Mouse (Mus musculus): ENCODE measurements around the gene Serinc5. TPM values are rescaled to one million over a fixed set of nuclear protein-coding genes. Genes with fewer than 3 reads are reported as not detected.

Gene Serinc5
- polyA plus RNA-seq, 1 experiment from 2014 or later = 13.8 TPM

DNA sequence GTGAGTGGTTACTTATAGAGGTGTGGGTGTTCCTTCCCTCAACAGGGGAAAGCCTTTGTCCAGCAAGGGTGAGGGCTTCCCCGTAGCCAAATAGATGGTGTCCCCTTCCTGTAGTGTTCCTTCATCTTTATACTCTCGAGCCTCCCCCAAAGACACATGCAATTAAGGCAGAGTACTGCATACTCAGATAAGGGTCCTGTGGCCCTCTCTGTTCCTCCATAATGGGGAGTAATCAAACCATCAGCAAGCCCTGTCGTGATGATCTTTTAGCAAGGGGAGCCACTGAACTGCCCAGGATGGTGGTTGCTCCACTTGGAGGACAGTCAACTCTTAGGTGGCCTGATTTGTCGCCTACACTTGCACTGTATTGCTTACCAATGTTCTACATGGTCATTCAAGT is 101.7 kb downstream of the Serinc5 start:
- ChIA-PET POLR2A (no interaction called here), CTCF (no interaction called here)
- ATAC-seq = no peak
- no peak for DNase-seq (ENCODE audit: low read depth, low spot score)
- in situ Hi-C loops (cut with MboI; ENCODE audit: low pct_unique_long_range_greater_than_20kb) = no loop called here
- no peaks in the 10 kb centered on the region for H3K27me3 ChIP-seq
- TF ChIP-seq CTCF (IDR thresholded peaks at IDR 0.05) = no peak

GRCm38 (mm10) chr13:92717851-92718665 is 107.2 kb downstream of the Serinc5 start:
- ATAC-seq (no peak), DNase-seq (ENCODE audit: low read depth, low spot score) (no peak)
- TF ChIP-seq CTCF (IDR thresholded peaks at IDR 0.05) = no peak
- in situ Hi-C loops (cut with MboI; ENCODE audit: low pct_unique_long_range_greater_than_20kb) = no loop called here
- ChIA-PET POLR2A (no interaction called here), CTCF (interaction anchor here (1.3 to 1.5 kb wide), 2 partner anchors 32 to 138 kb away, joined by 5 to 7 read pairs; no protein-coding TSS in a partner anchor)
- H3K27me3 ChIP-seq = no peaks in the 10 kb centered on the region

- DNase-seq (ENCODE audit: low read depth, low spot score) (no peak), ATAC-seq (no peak)
- in situ Hi-C loops (cut with MboI; ENCODE audit: low pct_unique_long_range_greater_than_20kb) = no loop called here
- no peak for TF ChIP-seq CTCF (IDR thresholded peaks at IDR 0.05)
- CTCF ChIA-PET = interaction anchor here (0.8 to 1.8 kb wide), 4 partner anchors 12 to 141 kb away, joined by 3 to 7 read pairs (median 4); no protein-coding TSS in a partner anchor
- POLR2A ChIA-PET = no interaction called here
- H3K27me3 ChIP-seq = no peaks in the 10 kb centered on the region
Measured at GRCm38 (mm10) chr13:92721006-92721405, 110.1 kb downstream of the Serinc5 start.

GRCm38 (mm10) chr13:92722389-92722788 is 111.5 kb downstream of the Serinc5 start:
- no peak for TF ChIP-seq CTCF (IDR thresholded peaks at IDR 0.05)
- DNase-seq (ENCODE audit: low read depth, low spot score) (no peak), ATAC-seq (no peak)
- ChIA-PET POLR2A (no interaction called here), CTCF (interaction anchor here (1.0 to 1.9 kb wide), 3 partner anchors 8 to 142 kb away, joined by 3 to 7 read pairs (median 6); no protein-coding TSS in a partner anchor)
- in situ Hi-C loops (cut with MboI; ENCODE audit: low pct_unique_long_range_greater_than_20kb) = no loop called here
- no peaks in the 10 kb centered on the region for H3K27me3 ChIP-seq

DNA sequence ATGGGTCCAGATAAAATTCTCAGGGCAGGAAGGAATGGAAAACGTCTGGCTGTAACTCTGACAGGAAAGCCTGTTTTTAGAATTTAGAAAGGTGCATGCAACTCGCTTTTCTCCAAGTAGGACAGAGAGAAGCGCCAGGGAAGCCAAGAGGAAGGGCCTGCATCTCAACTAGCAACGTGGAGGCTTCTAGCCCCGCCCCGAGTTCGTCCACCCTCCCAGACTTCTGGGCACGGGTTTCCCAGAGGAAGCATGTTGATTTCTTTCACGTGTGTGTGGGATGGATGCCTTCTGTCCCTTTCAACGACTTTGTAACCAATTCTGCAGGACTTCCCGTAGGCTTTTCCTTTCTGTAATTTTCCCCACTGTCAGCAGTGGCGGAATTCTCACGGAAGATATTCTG is 118.9 kb downstream of the Serinc5 start:
- DNase-seq (ENCODE audit: low read depth, low spot score) (no peak), ATAC-seq (no peak)
- TF ChIP-seq CTCF (IDR thresholded peaks at IDR 0.05) = no peak
- H3K27me3 ChIP-seq = no peaks in the 10 kb centered on the region
- POLR2A ChIA-PET = interaction anchor here (1.2 kb wide), 1 partner anchor 9 kb away, joined by 3 read pairs; no protein-coding TSS in a partner anchor
- CTCF ChIA-PET = interaction anchor here (1.1 kb wide), 1 partner anchor 8 kb away, joined by 3 read pairs; no protein-coding TSS in a partner anchor
- in situ Hi-C loops (cut with MboI; ENCODE audit: low pct_unique_long_range_greater_than_20kb) = loop anchor here (5.0 to 25.0 kb wide), 3 partner anchors 153 to 818 kb away; partner anchors contain the start of genes Dhfr, Msh3 and Spz1

DNA sequence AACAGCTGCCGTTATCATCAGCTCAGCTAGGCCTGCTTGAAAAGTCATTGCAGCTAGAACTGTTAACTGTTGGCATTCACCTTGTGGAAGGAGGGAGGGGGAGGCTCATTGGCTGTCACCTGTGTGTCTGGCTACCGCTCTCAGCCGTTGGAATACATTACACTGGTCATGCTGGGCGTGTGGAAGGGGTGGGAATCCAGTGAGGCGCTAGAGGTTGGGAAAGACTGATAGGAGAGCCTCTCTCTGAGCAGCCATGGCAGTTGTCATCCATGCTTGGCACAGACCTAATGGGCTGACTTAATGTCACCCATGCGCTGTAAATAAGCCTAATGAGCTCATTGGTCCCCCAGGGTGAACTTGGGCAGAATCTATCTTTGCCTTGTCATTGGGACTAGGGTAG is 120.9 kb downstream of the Serinc5 start:
- in situ Hi-C loops (cut with MboI; ENCODE audit: low pct_unique_long_range_greater_than_20kb) = loop anchor here (5.0 to 25.0 kb wide), 3 partner anchors 155 to 820 kb away; partner anchors contain the start of genes Dhfr, Msh3 and Spz1
- TF ChIP-seq CTCF (IDR thresholded peaks at IDR 0.05) = no peak
- no peak for ATAC-seq
- DNase-seq (ENCODE audit: low read depth, low spot score) = no peak
- POLR2A ChIA-PET = no interaction called here
- no peaks in the 10 kb centered on the region for H3K27me3 ChIP-seq
- CTCF ChIA-PET = interaction anchor here (1.8 to 2.4 kb wide), 2 partner anchors 10 to 151 kb away, joined by 7 to 9 read pairs; no protein-coding TSS in a partner anchor

GRCm38 (mm10) chr13:92732836-92733235 is 121.9 kb downstream of the Serinc5 start:
- POLR2A ChIA-PET = interaction anchor here (1.4 kb wide), 1 partner anchor 18 kb away, joined by 3 read pairs; no protein-coding TSS in a partner anchor
- H3K27me3 ChIP-seq = no peaks in the 10 kb centered on the region
- no peak for TF ChIP-seq CTCF (IDR thresholded peaks at IDR 0.05)
- no peak for DNase-seq (ENCODE audit: low read depth, low spot score)
- ATAC-seq = no peak
- in situ Hi-C loops (cut with MboI; ENCODE audit: low pct_unique_long_range_greater_than_20kb) = loop anchor here (5.0 to 25.0 kb wide), 3 partner anchors 156 to 821 kb away; partner anchors contain the start of genes Dhfr, Msh3 and Spz1
- CTCF ChIA-PET = interaction anchor here (1.8 to 2.4 kb wide), 2 partner anchors 11 to 152 kb away, joined by 7 to 9 read pairs; no protein-coding TSS in a partner anchor

DNA sequence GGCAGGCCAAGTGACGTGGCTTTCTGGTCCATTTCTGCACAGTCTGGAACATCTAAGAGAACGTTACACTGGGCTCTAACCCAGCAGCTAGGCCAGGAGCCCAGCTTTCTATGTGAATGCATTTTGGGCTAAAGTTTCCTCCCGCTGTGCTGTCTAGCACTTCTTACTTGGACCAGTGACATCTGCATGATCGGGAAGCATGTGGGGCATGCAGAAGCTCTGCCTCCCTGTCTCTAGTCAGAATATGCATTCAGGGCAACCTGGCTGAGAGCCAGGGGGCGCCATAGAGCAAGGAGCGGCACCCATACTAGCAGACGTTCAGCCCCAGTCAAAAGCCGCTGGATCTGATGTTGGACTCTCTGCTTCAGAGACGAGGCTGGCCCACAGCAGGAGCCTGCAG is 122.4 kb downstream of the Serinc5 start:
- ChIA-PET CTCF (interaction anchor here (1.8 to 2.4 kb wide), 2 partner anchors 12 to 153 kb away, joined by 7 to 9 read pairs; no protein-coding TSS in a partner anchor), POLR2A (interaction anchor here (1.4 kb wide), 1 partner anchor 18 kb away, joined by 3 read pairs; no protein-coding TSS in a partner anchor)
- DNase-seq (ENCODE audit: low read depth, low spot score) (no peak), ATAC-seq (no peak)
- no peaks in the 10 kb centered on the region for H3K27me3 ChIP-seq
- in situ Hi-C loops (cut with MboI; ENCODE audit: low pct_unique_long_range_greater_than_20kb) = loop anchor here (5.0 to 25.0 kb wide), 3 partner anchors 156 to 821 kb away; partner anchors contain the start of genes Dhfr, Msh3 and Spz1
- peak; percentile 58 for TF ChIP-seq CTCF (IDR thresholded peaks at IDR 0.05)

- in situ Hi-C loops (cut with MboI; ENCODE audit: low pct_unique_long_range_greater_than_20kb) = loop anchor here (5.0 to 25.0 kb wide), 3 partner anchors 156 to 821 kb away; partner anchors contain the start of genes Dhfr, Msh3 and Spz1
- TF ChIP-seq CTCF (IDR thresholded peaks at IDR 0.05) = no peak
- no peaks in the 10 kb centered on the region for H3K27me3 ChIP-seq
- ChIA-PET CTCF (interaction anchor here (1.4 to 2.4 kb wide), 3 partner anchors 12 to 154 kb away, joined by 4 to 9 read pairs (median 7); no protein-coding TSS in a partner anchor), POLR2A (interaction anchor here (1.4 kb wide), 1 partner anchor 17 kb away, joined by 3 read pairs; no protein-coding TSS in a partner anchor)
- DNase-seq (ENCODE audit: low read depth, low spot score) (no peak), ATAC-seq (no peak)
Measured at GRCm38 (mm10) chr13:92733741-92734140, 122.8 kb downstream of the Serinc5 start.

- TF ChIP-seq CTCF (IDR thresholded peaks at IDR 0.05) = no peak
- POLR2A ChIA-PET = no interaction called here
- DNase-seq (ENCODE audit: low read depth, low spot score) (no peak), ATAC-seq (no peak)
- in situ Hi-C loops (cut with MboI; ENCODE audit: low pct_unique_long_range_greater_than_20kb) = loop anchor here (25.0 kb wide), 2 partner anchors 373 to 823 kb away; partner anchors contain the start of genes Dhfr and Msh3
- no peaks in the 10 kb centered on the region for H3K27me3 ChIP-seq
- CTCF ChIA-PET = interaction anchor here (1.3 to 2.0 kb wide), 2 partner anchors 121 to 156 kb away, joined by 3 to 8 read pairs; no protein-coding TSS in a partner anchor
Measured at GRCm38 (mm10) chr13:92735693-92736092, 124.8 kb downstream of the Serinc5 start.
